Mouse (Mus musculus): Measurements from ENCODE around the gene Slc25a21.

DNA sequence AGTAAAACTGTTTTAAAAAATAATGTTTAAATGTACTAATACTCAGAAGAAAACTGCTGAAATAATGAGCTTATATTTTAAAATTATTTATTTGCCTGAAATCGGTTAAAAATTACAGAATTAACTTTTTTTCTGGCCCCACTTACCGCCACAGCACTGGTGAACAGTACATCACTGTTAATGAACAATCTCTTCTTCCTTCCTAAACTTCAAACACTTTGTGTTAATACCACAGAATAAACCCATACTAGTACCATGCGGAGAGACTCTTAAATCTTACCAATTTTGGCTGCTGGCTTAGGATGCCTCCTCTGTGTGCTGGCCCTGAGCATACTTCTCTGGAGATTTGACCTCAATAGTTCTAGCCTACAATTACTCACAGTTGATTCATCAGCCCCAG is 4.6 kb upstream of the Slc25a21 start:
- no peak for TF ChIP-seq CTCF (IDR thresholded peaks at IDR 0.05; ENCODE audit: extremely low read depth, insufficient read depth, low read length)
- no peak for TF ChIP-seq POLR2A (IDR thresholded peaks at IDR 0.05; ENCODE audit: extremely low read depth, insufficient read depth, low read length)
